Mouse (Mus musculus) forebrain, embryonic 11.5 days (tissue): Measurements from ENCODE around the gene Ccrl2. TPM values are rescaled to one million over a fixed set of nuclear protein-coding genes. Genes with fewer than 3 reads are reported as not detected.

Experiments
- ATAC-seq: fragments of 200-750 bp; cut with Nextera tagmentation; replicated peaks from 2 replicates; pipeline ENCODE4 v1.8.0; 2017; ENCODE audit warnings: moderate TSS enrichment; ENCODE audit not compliant: low FRiP score
- DNase-seq: peaks from one replicate; pipeline ENCODE4 v3.0.0-alpha.2; 2017; ENCODE audit warnings: low spot score
- H3K27ac ChIP-seq: fragments of 300-500 bp; sonication (generic); 2 replicates; pipeline ENCODE4 v1.5.1; 2014; ENCODE audit warnings: low read depth, low read length
- H3K27me3 ChIP-seq: fragments of 300-500 bp; sonication (generic); 2 replicates; pipeline ENCODE4 v1.6.1; 2014; ENCODE audit warnings: mild to moderate bottlenecking, low read length, mixed read lengths; ENCODE audit not compliant: control insufficient read depth, insufficient read depth
- H3K36me3 ChIP-seq: fragments of 300-500 bp; sonication (generic); 2 replicates; pipeline ENCODE4 v1.6.1; 2014; ENCODE audit warnings: mild to moderate bottlenecking, low read length, moderate library complexity, mixed read lengths; ENCODE audit not compliant: control insufficient read depth, insufficient read depth
- H3K4me1 ChIP-seq: fragments of 300-500 bp; sonication (generic); replicated peaks from 2 replicates; pipeline ENCODE4 v1.6.1; 2014; ENCODE audit warnings: low read length, mixed read lengths; ENCODE audit not compliant: control insufficient read depth, insufficient read depth
- H3K4me2 ChIP-seq: fragments of 300-500 bp; sonication (generic); 2 replicates; pipeline ENCODE4 v1.6.1; 2014; ENCODE audit warnings: low read depth, mild to moderate bottlenecking, low read length, moderate library complexity, mixed read lengths; ENCODE audit not compliant: severe bottlenecking
- H3K4me3 ChIP-seq: fragments of 300-500 bp; sonication (generic); 2 replicates; pipeline ENCODE4 v1.5.1; 2014; ENCODE audit warnings: low read depth, low read length
- H3K9ac ChIP-seq: fragments of 300-500 bp; sonication (generic); 2 replicates; pipeline ENCODE4 v1.6.1; 2014; ENCODE audit warnings: low read length
- H3K9me3 ChIP-seq: fragments of 300-500 bp; sonication (generic); 2 replicates; pipeline ENCODE4 v1.6.1; 2016; ENCODE audit warnings: low read length, mixed read lengths; ENCODE audit not compliant: control insufficient read depth
- WGBS: fragments of 180-500 bp; shearing (Covaris S2); extraction: QIAGEN DNeasy Blood & Tissue Kit; methylation state at CpG from one replicate; pipeline ENCODE4 v1.1.7; 2014; 5-methylcytosine and 5-hydroxymethylcytosine counted together
- polyA plus RNA-seq: library from polyadenylated mRNA; unstranded; fragments of >200 nt; fragmentation: Nextera tagmentation; extraction: Ambion mirVana; gene quantifications from 2 replicates; pipeline ENCODE4 v1.2.1, GENCODE M21; 2014

Gene Ccrl2
- polyA plus RNA-seq = 0.93 and 1.2 TPM in 2 replicates

GRCm38 (mm10) chr9:111056798-111057543 is at the start of gene Ccrl2:
TSS of gene Ccrl2 (minus strand) at chr9:111057519.
- no peak within 1 kb of the TSS for H3K27ac ChIP-seq
- WGBS = 61% methylated on average over 17 of the region's 17 CpGs
- H3K27me3 ChIP-seq = no peaks in the 10 kb centered on the region
- no peaks in the 10 kb centered on the region for H3K9me3 ChIP-seq
- DNase-seq (no peak), ATAC-seq (no peak)
- H3K4me3 ChIP-seq = 0 out of 2 replicates have a peak within 1 kb of the TSS, but pooled peaks have one; percentile 7
- H3K9ac ChIP-seq = no peak within 1 kb of the TSS; the same call in 1 of the 2 replicates
- H3K4me2 ChIP-seq = peak within 1 kb of the TSS; percentile 6; the same call in 1 of the 2 replicates
- H3K4me1 ChIP-seq = no peaks in the 10 kb centered on the region
- H3K36me3 ChIP-seq = no peaks in the 10 kb centered on the region

GRCm38 (mm10) chr9:111103893-111104292 is 46.6 kb upstream of the Ccrl2 start:
- no peaks in the 10 kb centered on the region for H3K4me1 ChIP-seq
- H3K27me3 ChIP-seq = no peaks in the 10 kb centered on the region
- ATAC-seq (no peak), DNase-seq (no peak)
- no peak overlapping the region for H3K4me3 ChIP-seq
- no peak overlapping the region for H3K27ac ChIP-seq
- H3K9me3 ChIP-seq = no peaks in the 10 kb centered on the region
- no peak overlapping the region for H3K4me2 ChIP-seq
- H3K36me3 ChIP-seq = no peaks in the 10 kb centered on the region
- 93% methylated on average over 5 of the region's 5 CpGs for WGBS
- no peak overlapping the region for H3K9ac ChIP-seq

- WGBS = 81% methylated on average over 5 of the region's 5 CpGs
- DNase-seq = no peak
- H3K4me3 ChIP-seq = no peak overlapping the region
Measured at GRCm38 (mm10) chr9:111103293-111103692, 46.0 kb upstream of the Ccrl2 start.

GRCm38 (mm10) chr9:111100406-111100805 is 43.1 kb upstream of the Ccrl2 start:
- Histone ChIP-seq H3K36me3 (no peaks in the 10 kb centered on the region), H3K9me3 (no peaks in the 10 kb centered on the region), H3K9ac (no peak overlapping the region), H3K4me3 (no peak overlapping the region), H3K27ac (no peak overlapping the region), H3K4me1 (no peaks in the 10 kb centered on the region), H3K4me2 (no peak overlapping the region), H3K27me3 (no peaks in the 10 kb centered on the region)
- no peak for ATAC-seq
- DNase-seq = no peak
- WGBS = 85% methylated on average over 3 of the region's 3 CpGs

More at GRCm38 (mm10) chr9:111103293-111103692, 46.0 kb upstream of the Ccrl2 start:
- H3K27me3 ChIP-seq = no peaks in the 10 kb centered on the region
- no peak for ATAC-seq
- no peaks in the 10 kb centered on the region for H3K36me3 ChIP-seq
- no peak overlapping the region for H3K27ac ChIP-seq
- no peak overlapping the region for H3K4me2 ChIP-seq
- no peaks in the 10 kb centered on the region for H3K9me3 ChIP-seq
- H3K9ac ChIP-seq = no peak overlapping the region
- no peaks in the 10 kb centered on the region for H3K4me1 ChIP-seq

- DNase-seq (no peak), ATAC-seq (no peak)
- no peak overlapping the region for H3K4me2 ChIP-seq
- no peaks in the 10 kb centered on the region for H3K4me1 ChIP-seq
- no peaks in the 10 kb centered on the region for H3K36me3 ChIP-seq
- 72% methylated on average over 6 of the region's 6 CpGs for WGBS
- no peak overlapping the region for H3K4me3 ChIP-seq
- H3K9ac ChIP-seq = no peak overlapping the region
- no peak overlapping the region for H3K27ac ChIP-seq
- no peaks in the 10 kb centered on the region for H3K27me3 ChIP-seq
- H3K9me3 ChIP-seq = no peaks in the 10 kb centered on the region
Measured at GRCm38 (mm10) chr9:111097543-111097942, 40.2 kb upstream of the Ccrl2 start.

- DNase-seq (no peak), ATAC-seq (no peak)
- Histone ChIP-seq H3K27ac (no peak overlapping the region), H3K4me3 (no peak overlapping the region), H3K36me3 (no peaks in the 10 kb centered on the region), H3K27me3 (no peaks in the 10 kb centered on the region), H3K9me3 (no peaks in the 10 kb centered on the region), H3K4me2 (no peak overlapping the region), H3K9ac (no peak overlapping the region), H3K4me1 (no peaks in the 10 kb centered on the region)
- 87% methylated on average over 16 of the region's 16 CpGs for WGBS
Measured at GRCm38 (mm10) chr9:111096419-111097326, 39.4 kb upstream of the Ccrl2 start.

GRCm38 (mm10) chr9:111095710-111096109 is 38.4 kb upstream of the Ccrl2 start:
- Histone ChIP-seq H3K27ac (no peak overlapping the region), H3K4me2 (no peak overlapping the region), H3K27me3 (no peaks in the 10 kb centered on the region), H3K9ac (no peak overlapping the region), H3K4me3 (no peak overlapping the region), H3K9me3 (no peaks in the 10 kb centered on the region), H3K36me3 (no peaks in the 10 kb centered on the region), H3K4me1 (no peaks in the 10 kb centered on the region)
- ATAC-seq = no peak
- WGBS = 89% methylated on average over 7 of the region's 7 CpGs
- DNase-seq = no peak

GRCm38 (mm10) chr9:111094626-111095025 is 37.3 kb upstream of the Ccrl2 start:
- Histone ChIP-seq H3K4me2 (no peak overlapping the region), H3K9ac (no peak overlapping the region), H3K27ac (no peak overlapping the region), H3K27me3 (no peaks in the 10 kb centered on the region), H3K9me3 (no peaks in the 10 kb centered on the region), H3K4me1 (no peaks in the 10 kb centered on the region), H3K36me3 (no peaks in the 10 kb centered on the region), H3K4me3 (no peak overlapping the region)
- no peak for ATAC-seq
- DNase-seq = no peak
- WGBS = 83% methylated on average over 5 of the region's 5 CpGs
